Mouse (Mus musculus) bone marrow, adult 2 months (tissue): ENCODE measurements around the gene Adgrd1.

Experiments used
- CTCF ChIP-seq: fragments of 200-500 bp; IDR thresholded peaks from 2 replicates; pipeline ENCODE4 v1.5.1; 2011; ENCODE audit warnings: low read length, control low read depth; ENCODE audit not compliant: control insufficient read depth, insufficient read depth
- POLR2A ChIP-seq: fragments of 200-500 bp; IDR thresholded peaks from 2 replicates; pipeline ENCODE4 v1.6.1; 2011; ENCODE audit warnings: low read depth, mild to moderate bottlenecking, control low read depth, low read length, borderline replicate concordance; ENCODE audit not compliant: control insufficient read depth

GRCm38 (mm10) chr5:129122491-129122890 is 25.9 kb downstream of the Adgrd1 start:
- no peak for TF ChIP-seq CTCF
- TF ChIP-seq POLR2A, result no peak
